Mouse (Mus musculus): ENCODE measurements around the gene Hist1h4n. TPM values are rescaled to one million over a fixed set of nuclear protein-coding genes. Genes with fewer than 3 reads are reported as not detected.
"Not testable (repeated sequence)": the region's sequence is repeated elsewhere in the genome, so short reads cannot be mapped to it uniquely, and the experiment has no call there.

Gene Hist1h4n
- total and polyA plus RNA-seq, 3 experiments: 15.7 to 3,540 (median 349) TPM

GRCm38 (mm10) chr13:21852215-21852945 lies 20.4 kb upstream of the Hist1h4n start:
- TF ChIP-seq CTCF (IDR thresholded peaks at IDR 0.05; ENCODE audit: low read depth, low read length) (no peak), GATA2 (IDR thresholded peaks at IDR 0.05; ENCODE audit: borderline replicate concordance, low read depth, low read length) (no peak), TAL1 (conservative IDR thresholded peaks at IDR 0.05; ENCODE audit: low read depth, low read length) (no peak), POLR2AphosphoS5 (IDR thresholded peaks at IDR 0.05; ENCODE audit: insufficient replicate concordance, low read depth, low read length) (no peak), GATA1 (IDR thresholded peaks at IDR 0.05; ENCODE audit: borderline replicate concordance, low read length) (no peak)
- Histone ChIP-seq H3K36me3 (replicated peaks) (no peaks in the 10 kb centered on the region), H3K27me3 (ENCODE audit: insufficient read depth, low read length) (peaks cover 8% of the 10 kb centered on the region), H3K4me1 (ENCODE audit: insufficient read depth, low read depth, low read length) (peaks cover 4% of the 10 kb centered on the region; the same call in 1 of the 2 replicates), H3K9me3 (replicated peaks) (no peaks in the 10 kb centered on the region), H3K4me3 (ENCODE audit: low read depth, low read length) (no peak overlapping the region)
- ATAC-seq (ENCODE audit: extremely low read depth, insufficient number of reproducible peaks, low FRiP score, poor library complexity, severe bottlenecking): no peak
- DNase-seq (ENCODE audit: low spot score): no peak

GRCm38 (mm10) chr13:21850696-21851095 lies 18.7 kb upstream of the Hist1h4n start:
- H3K36me3 ChIP-seq (replicated peaks); ATAC-seq (ENCODE audit: extremely low read depth, insufficient number of reproducible peaks, low FRiP score, poor library complexity, severe bottlenecking); H3K9me3 ChIP-seq (replicated peaks); DNase-seq (ENCODE audit: low spot score); H3K4me3 ChIP-seq (ENCODE audit: low read depth, low read length); H3K27me3 ChIP-seq (ENCODE audit: insufficient read depth, low read length); H3K4me1 ChIP-seq (ENCODE audit: insufficient read depth, low read depth, low read length): not testable (repeated sequence)

- peaks cover 6% of the 10 kb centered on the region for H3K27me3 ChIP-seq (ENCODE audit: insufficient read depth, low read length)
- H3K4me1 ChIP-seq (ENCODE audit: insufficient read depth, low read depth, low read length): 0 out of 2 replicates have a peak, but pooled peaks cover 2% of the 10 kb centered on the region
- no peaks in the 10 kb centered on the region for H3K36me3 ChIP-seq (replicated peaks)
- DNase-seq (ENCODE audit: low spot score): no peak
- TF ChIP-seq GATA2 (IDR thresholded peaks at IDR 0.05; ENCODE audit: borderline replicate concordance, low read depth, low read length) (no peak), POLR2AphosphoS5 (IDR thresholded peaks at IDR 0.05; ENCODE audit: insufficient replicate concordance, low read depth, low read length) (no peak), CTCF (IDR thresholded peaks at IDR 0.05; ENCODE audit: low read depth, low read length) (no peak), GATA1 (IDR thresholded peaks at IDR 0.05; ENCODE audit: borderline replicate concordance, low read length) (no peak), TAL1 (conservative IDR thresholded peaks at IDR 0.05; ENCODE audit: low read depth, low read length) (no peak)
- H3K4me3 ChIP-seq (ENCODE audit: low read depth, low read length): no peak overlapping the region
- ATAC-seq (ENCODE audit: extremely low read depth, insufficient number of reproducible peaks, low FRiP score, poor library complexity, severe bottlenecking): no peak
- H3K9me3 ChIP-seq (replicated peaks): no peaks in the 10 kb centered on the region
Measured at GRCm38 (mm10) chr13:21847883-21848282, 15.9 kb upstream of the Hist1h4n start.

GRCm38 (mm10) chr13:21846356-21846755 lies 14.4 kb upstream of the Hist1h4n start:
- not testable (repeated sequence) for H3K36me3 ChIP-seq (replicated peaks); DNase-seq (ENCODE audit: low spot score); ATAC-seq (ENCODE audit: extremely low read depth, insufficient number of reproducible peaks, low FRiP score, poor library complexity, severe bottlenecking); H3K9me3 ChIP-seq (replicated peaks); H3K27me3 ChIP-seq (ENCODE audit: insufficient read depth, low read length); H3K4me1 ChIP-seq (ENCODE audit: insufficient read depth, low read depth, low read length); H3K4me3 ChIP-seq (ENCODE audit: low read depth, low read length)

- H3K36me3 ChIP-seq (replicated peaks); H3K4me1 ChIP-seq (ENCODE audit: insufficient read depth, low read depth, low read length); H3K27me3 ChIP-seq (ENCODE audit: insufficient read depth, low read length); DNase-seq (ENCODE audit: low spot score); H3K4me3 ChIP-seq (ENCODE audit: low read depth, low read length); H3K9me3 ChIP-seq (replicated peaks): not testable (repeated sequence)
- peak; percentile 60 for ATAC-seq (ENCODE audit: extremely low read depth, insufficient number of reproducible peaks, low FRiP score, poor library complexity, severe bottlenecking)
Measured at GRCm38 (mm10) chr13:21840508-21840907, 8.5 kb upstream of the Hist1h4n start.

GRCm38 (mm10) chr13:21833461-21833860 lies 1.5 kb upstream of the Hist1h4n start, which contains the start of the genes Hist1h2ap and Hist1h2br:
Hist1h2ap (minus strand) TSS chr13:21833507.
Hist1h2br (plus strand) TSS chr13:21833743.
- H3K9me3 ChIP-seq (replicated peaks); H3K4me1 ChIP-seq (ENCODE audit: insufficient read depth, low read depth, low read length); H3K27me3 ChIP-seq (ENCODE audit: insufficient read depth, low read length); H3K36me3 ChIP-seq (replicated peaks); H3K4me3 ChIP-seq (ENCODE audit: low read depth, low read length); DNase-seq (ENCODE audit: low spot score): not testable (repeated sequence)
- peak; percentile 82 for ATAC-seq (ENCODE audit: extremely low read depth, insufficient number of reproducible peaks, low FRiP score, poor library complexity, severe bottlenecking)

DNA sequence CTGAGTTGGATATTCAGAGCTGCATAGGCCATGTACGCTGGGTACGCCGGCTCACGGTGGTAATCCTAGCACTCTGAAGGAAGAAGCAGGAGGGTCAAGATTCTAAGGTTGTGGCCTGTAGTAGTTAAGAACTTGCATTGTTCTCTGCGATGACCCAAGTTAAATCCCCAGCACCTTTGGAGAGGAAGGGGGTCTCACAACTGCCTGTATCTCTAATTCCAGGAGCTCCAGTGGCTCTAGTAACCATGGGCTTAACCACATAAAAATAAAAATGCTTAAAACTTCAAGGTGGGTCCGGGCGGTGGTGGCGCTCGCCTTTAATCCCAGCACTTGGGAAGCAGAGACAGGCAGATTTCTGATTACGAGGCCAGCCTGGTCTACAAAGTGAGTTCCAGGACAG lies 1.7 kb downstream of the Hist1h4n start:
- no peaks in the 10 kb centered on the region for H3K36me3 ChIP-seq (replicated peaks)
- no peak for TF ChIP-seq GATA2 (IDR thresholded peaks at IDR 0.05; ENCODE audit: borderline replicate concordance, low read depth, low read length)
- TF ChIP-seq CTCF (IDR thresholded peaks at IDR 0.05; ENCODE audit: low read depth, low read length): no peak
- TF ChIP-seq GATA1 (IDR thresholded peaks at IDR 0.05; ENCODE audit: borderline replicate concordance, low read length): no peak
- no peak; the same call in 1 of the 2 replicates for TF ChIP-seq POLR2AphosphoS5 (IDR thresholded peaks at IDR 0.05; ENCODE audit: insufficient replicate concordance, low read depth, low read length)
- no peak for TF ChIP-seq TAL1 (conservative IDR thresholded peaks at IDR 0.05; ENCODE audit: low read depth, low read length)
- H3K9me3 ChIP-seq (replicated peaks): no peaks in the 10 kb centered on the region
- no peaks in the 10 kb centered on the region for H3K27me3 ChIP-seq (ENCODE audit: insufficient read depth, low read length)
- no peak overlapping the region for H3K4me3 ChIP-seq (ENCODE audit: low read depth, low read length)
- peaks cover 6% of the 10 kb centered on the region; the same call in 1 of the 2 replicates for H3K4me1 ChIP-seq (ENCODE audit: insufficient read depth, low read depth, low read length)
- DNase-seq (ENCODE audit: low spot score): no peak
- ATAC-seq (ENCODE audit: extremely low read depth, insufficient number of reproducible peaks, low FRiP score, poor library complexity, severe bottlenecking): no peak

Measured in G1E (cell line).